Mouse (Mus musculus) 3134 (cell line): Measurements from ENCODE around the gene Dcaf4.

ENCODE experiments used
- DNase-seq: peaks from one replicate; pipeline ENCODE4 v3.0.0-alpha.2; 2011; ENCODE audit warnings: low spot score; ENCODE audit not compliant: insufficient read length; ENCODE audit errors: extremely low read depth

Gene Dcaf4

GRCm38 (mm10) chr12:83495248-83495960, 24.9 kb upstream of the Dcaf4 start:
- DNase-seq, result no peak

DNA sequence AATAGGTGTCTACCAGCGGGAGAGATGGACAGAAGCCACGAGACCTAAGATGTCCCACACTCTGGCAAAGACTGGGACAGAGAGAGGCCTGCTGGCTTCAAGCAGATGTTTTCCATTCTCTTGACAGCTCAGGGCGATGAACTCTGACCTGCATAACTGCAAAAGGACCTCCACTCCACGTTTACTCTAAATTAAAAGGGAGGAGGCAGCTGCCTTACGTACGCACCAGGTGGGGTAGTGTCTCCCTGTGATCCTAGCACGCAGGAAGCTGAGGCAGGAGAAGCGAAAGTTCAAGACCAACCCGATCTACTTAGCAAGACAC, 24.3 kb upstream of the Dcaf4 start:
- no peak for DNase-seq

DNA sequence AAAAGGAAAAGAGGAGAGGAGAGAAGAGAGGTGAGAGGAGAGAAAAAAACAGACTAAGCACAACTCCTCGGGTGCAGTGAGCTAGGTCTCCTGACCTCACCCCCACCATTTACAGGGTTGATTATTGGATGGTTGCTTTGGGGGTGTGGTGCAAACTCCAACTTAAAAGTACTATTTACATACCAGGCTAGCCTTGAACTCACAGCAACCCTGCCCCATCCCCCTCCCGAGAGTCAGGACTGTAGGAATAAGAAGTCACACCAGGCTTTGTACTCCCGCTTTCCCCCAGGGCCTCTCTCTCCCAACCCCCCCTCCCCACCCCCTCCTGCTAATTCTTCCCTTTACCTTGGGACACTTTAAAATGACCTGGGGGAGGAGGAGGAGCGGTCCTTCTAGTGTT, 23.9 kb upstream of the Dcaf4 start:
- no peak for DNase-seq

DNA sequence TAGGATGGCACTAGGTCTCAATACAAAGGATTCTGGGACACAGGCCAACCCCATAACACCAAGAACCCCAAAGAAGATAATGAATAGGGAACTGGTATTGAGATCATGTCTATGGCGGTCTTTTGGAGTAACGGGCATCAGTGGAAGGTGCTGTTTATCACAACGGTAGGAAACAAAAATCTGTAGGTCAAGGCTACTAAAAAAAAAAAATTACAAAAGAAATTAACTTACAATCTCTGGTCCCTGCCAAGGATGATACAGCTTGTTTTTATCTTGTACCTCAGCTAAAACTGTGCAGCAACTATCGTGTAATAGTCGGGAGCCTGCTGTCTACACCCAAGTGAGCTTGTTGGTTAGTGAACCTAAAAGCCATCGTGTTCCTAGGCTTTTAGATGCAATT, 23.5 kb upstream of the Dcaf4 start:
- DNase-seq, result no peak

GRCm38 (mm10) chr12:83497959-83498358, 22.3 kb upstream of the Dcaf4 start:
- no peak for DNase-seq

DNA sequence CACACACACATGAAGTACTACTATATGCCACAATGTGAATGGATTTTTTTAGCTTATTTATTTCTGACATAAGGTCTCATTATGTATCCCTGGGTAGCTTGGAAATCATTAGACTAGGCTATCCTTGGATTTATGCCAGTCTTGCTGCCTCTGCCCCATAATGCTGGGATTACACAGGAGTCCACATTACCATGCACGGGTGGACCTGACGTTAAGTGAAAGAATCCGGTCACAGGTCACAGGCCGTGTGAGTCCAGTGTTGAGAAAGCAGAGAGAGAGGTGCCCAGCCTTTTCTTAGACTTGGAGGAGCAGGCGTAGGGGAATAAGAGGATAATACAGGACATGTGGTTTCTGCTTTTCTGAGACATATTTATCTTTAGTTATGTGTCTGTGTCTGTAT, 21.0 kb upstream of the Dcaf4 start:
- DNase-seq, result no peak

- peak; percentile 22 for DNase-seq
These were observed 18.1 kb upstream of the Dcaf4 start for GRCm38 (mm10) chr12:83502190-83502589.

- no peak for DNase-seq
These were observed 13.7 kb upstream of the Dcaf4 start for GRCm38 (mm10) chr12:83506543-83506942.

DNA sequence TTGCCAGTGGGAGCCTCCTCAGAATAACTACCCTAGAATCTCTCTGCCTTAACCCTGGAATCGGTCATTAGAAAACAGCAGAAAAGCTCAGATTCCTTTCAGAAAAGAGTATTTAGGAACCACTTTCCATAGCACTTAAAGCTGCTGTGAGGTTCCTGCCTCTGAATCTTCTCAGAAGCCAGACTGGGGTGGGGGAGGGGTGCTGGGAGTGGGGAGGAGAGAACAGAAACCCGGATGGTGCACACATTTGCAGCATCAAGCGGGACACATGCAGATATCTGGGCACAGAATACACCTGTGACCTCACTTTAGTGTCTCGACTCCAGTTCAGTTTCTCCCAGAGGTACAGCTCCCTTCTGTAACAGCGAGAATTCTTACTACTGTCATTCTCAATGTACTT, 9.7 kb upstream of the Dcaf4 start:
- no peak for DNase-seq

- DNase-seq, result no peak
These were observed 7.5 kb upstream of the Dcaf4 start for GRCm38 (mm10) chr12:83512783-83513182.

DNA sequence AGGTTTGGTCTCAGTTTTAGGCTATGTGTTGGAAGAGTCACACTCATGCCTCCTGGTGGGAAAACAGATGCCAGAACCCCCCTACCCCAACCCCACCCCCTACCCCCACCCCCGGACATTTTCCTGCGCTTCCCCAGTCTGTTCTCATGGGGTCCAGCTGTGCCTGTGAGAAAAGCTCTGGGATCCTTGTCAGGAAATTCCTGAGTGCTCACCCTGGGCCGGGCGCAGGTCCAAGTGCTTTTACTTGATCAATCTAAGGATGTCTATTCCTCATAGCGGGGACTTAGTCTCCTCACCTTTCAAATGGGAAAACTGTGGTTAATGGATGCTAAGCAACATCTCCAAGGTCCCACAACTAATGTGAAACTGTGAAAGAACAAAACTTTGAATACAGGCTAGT, 7.1 kb upstream of the Dcaf4 start:
- DNase-seq, result no peak

GRCm38 (mm10) chr12:83514216-83514615, 6.0 kb upstream of the Dcaf4 start:
- DNase-seq, result no peak

DNA sequence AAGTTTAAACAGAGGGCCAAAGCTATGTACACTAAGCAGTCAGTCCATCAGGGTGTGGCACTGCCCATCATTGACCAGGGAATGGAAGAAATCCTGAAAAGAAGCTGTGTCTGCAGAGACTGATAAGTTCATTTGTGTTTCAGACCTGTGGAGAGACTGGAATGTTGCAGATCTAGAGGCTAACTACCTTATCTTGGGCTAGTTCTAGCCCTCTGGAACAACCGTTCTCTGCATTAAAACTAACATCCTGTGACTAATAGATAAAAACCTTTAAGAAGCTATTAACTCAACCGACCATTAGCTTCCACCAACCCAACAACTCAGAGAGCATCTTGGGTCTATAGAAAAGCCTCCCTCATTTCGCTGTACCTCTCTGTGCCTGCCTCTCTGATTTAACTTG, 2.7 kb upstream of the Dcaf4 start:
- DNase-seq, result no peak

DNA sequence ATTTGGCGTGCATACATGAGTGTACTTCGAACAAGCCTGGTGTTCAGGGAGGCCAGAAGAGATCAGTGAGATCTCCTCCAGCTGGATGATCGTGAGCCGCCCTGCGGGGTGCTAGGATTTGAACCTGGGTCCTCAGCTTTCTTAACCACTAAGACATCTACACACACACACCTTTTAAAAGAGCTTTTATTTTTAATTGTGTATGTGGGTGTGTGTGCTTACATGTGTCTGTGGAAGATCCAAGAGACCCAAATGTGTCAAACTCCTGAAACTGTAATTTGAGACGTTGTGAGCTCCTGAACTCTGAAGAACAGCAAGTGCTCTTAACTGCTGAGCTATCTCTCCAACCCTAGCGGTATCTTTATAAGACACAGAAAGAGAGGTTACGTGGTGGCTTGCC, 817 bp downstream of the Dcaf4 start:
- no peak for DNase-seq

GRCm38 (mm10) chr12:83523056-83523455, 2.8 kb downstream of the Dcaf4 start:
- no peak for DNase-seq

DNA sequence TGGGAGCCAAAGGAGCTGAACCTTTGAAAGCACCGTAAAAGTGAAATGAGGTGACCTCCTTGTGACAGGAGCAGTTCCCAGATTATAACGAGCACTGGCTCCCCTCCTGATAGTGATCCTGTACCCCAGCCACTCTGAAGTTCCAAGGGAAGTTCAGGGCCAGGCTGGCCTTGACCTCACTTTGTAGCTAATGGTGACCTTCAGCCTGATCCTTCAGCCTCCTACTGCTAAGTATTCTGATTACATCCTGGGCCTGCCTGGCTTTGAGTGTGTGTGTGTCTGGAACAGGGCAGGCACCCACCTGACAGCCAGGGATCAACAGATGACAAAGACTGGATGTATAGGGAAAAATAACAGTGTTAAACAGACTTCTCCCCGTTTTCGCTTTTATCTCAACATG, 3.6 kb downstream of the Dcaf4 start:
- no peak for DNase-seq

DNA sequence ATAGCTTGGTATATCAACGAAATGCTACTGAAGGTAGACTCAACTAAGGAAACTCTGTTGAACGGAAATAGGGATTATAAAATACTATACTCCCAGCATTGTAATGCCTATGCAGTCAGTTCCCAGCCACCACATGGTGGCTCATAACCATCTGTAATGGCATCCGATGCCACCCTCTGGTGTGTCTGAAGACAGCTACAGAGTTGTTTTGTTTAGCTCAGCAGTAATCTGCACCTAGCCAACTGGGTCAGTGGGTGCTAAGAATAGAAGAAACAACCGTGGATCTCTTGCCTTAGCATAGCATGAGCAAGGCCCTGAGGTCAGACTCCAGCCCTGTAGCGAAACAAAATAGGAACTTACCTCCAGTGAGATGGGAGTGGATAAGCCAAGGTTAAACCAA, 4.1 kb downstream of the Dcaf4 start:
- DNase-seq, result no peak

- DNase-seq, result no peak
These were observed 5.7 kb downstream of the Dcaf4 start for GRCm38 (mm10) chr12:83525822-83526544.

DNA sequence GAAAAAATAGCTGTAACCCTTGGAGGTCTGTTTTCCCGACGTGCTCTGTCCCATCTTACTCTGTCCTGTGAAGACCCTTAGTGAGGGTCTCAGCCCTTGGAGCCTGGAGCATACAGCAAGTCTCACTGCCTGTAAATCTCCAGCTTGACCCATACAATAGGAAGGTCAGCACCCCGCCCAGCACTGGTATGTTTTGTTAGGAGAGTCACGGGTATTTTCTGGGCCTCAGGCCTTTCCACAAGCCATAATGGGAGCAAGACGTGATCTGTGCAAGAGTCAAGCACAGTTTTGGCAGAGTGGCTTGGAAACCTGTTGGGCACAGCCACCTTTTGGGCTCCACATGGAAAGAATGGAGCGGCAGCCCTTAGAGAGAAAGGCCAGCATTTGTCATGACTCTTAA, 7.5 kb downstream of the Dcaf4 start:
- no peak for DNase-seq

GRCm38 (mm10) chr12:83528665-83529064, 8.4 kb downstream of the Dcaf4 start:
- no peak for DNase-seq

DNA sequence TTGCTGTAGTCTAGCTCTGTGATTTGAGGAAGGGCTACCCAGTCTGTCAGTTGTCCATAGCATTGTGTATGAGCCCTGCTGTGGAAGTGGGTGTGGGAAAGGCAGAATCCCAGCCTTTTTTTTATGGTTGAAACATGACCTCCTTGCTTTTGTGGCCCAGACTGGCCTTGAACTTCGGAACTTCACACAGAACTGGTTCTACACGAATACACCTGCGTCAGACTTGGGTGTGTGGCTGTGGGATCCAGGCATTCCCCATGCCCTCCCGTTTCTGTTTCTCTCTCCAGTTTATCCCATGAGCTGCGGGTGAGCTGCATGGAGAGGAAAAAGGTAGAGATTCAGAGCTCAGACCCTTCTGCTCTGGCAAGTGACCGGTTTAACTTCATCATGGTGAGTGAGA, 11.7 kb downstream of the Dcaf4 start:
- no peak for DNase-seq

- DNase-seq, result no peak
These were observed 12.7 kb downstream of the Dcaf4 start for GRCm38 (mm10) chr12:83532966-83533365.

DNA sequence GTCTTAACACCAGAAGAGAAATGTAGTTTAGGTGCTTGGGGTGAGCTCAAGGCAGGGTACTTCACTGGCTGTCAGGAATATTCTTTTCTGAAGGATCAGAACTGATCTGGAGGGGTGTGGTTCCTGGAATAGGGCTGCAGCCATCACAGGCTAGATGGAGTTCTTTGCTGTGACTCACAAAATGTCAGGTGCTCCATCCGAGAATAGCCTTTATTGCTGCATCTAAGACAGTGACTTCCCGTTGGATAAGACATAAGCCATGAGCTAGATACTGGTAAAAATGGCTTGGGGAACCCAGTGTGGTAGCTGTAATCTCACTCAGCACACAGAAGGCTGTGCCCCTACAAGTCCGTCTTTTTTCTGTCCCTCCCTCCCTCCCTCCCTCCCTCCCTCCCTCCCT, 13.9 kb downstream of the Dcaf4 start:
- no peak for DNase-seq
